Mouse (Mus musculus) layer of hippocampus, adult 9-11 months (tissue): ENCODE measurements around the gene Usf3.
A peak's percentile ranks its signal among the peaks of the same experiment; 100 is the strongest.

Source experiments
- DNase-seq: peaks from one replicate; pipeline ENCODE4 v3.0.0; 2022

Usf3 gene

DNA sequence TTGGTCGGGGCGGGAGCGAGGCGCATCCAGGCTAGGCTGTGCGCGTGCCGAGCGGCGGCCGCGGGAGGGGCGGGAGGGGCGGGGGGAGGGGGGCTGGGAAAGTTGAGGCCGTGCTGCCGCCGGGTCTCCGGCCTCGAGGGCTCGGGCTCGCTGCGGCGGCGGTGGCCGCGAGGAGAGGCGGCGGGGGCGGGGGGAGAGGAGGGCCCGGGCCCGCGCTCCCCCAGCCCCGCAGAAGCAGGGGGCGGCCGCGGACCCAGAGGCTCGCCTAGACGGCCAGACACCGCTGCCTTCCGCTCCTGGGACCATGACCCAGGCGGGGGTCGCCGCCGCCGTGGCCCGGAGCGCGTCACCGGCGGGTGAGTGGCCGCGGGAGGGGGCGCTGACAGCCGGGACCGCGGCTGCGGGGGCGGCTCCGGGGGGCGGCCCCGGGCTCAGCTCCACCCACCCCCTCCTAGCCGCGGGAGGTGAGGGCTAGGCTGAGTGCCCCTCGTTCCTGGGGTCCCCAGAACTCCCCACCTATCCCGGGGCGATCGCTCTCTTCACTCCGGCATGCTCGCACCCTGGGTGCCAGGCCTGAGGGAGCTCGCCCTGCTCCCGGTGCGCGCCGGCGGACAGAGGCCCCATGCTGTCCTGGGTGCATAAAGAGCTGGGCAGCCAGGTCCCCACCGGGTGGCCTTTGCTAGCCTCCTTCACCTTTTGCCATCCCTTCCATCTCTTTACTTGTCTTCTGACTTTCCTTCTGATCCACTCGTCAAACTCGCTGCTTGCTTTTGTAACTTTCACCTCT lies at the start of gene Usf3:
TSS of gene Usf3 (plus strand) at position 92 of the 787 bp plus-strand sequence.
- peak; percentile 47 for DNase-seq

DNA sequence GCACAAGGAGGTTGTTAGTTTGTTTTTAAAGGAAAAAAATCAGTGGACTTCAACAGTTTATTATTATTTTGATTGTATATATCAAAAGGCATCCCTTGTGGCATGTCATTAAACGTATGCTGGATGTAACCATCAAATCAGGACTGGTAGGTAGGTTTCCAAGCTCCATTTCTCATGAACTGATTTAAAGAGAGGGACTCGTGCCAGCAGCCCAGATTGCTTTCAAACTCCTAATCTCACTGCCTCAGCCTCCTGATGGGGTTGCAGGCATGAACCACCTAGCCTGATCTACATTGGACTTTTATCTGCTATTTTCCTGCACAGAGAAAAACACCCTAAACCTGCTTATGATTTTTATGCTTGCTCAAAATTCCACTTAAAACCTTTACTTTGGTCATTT lies 49.3 kb upstream of the Usf3 start:
- no peak for DNase-seq

DNA sequence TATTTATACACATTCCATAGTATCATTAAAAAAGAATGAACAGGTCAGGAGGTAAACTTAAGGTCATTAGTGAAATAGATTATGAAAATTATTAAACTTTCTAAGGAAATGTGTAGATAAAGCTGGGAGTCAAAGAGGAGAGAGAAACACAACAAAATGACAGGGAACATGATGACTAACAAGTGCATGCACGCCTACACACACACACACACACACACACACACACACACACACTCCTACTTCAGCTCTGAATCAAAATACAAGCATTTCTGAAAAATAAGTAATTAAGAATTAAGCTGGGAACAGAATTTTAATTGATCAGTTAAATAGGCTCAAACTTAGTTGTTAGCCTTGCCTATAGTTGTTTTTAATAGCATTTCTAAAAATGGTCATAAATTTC lies 48.3 kb upstream of the Usf3 start:
- DNase-seq: no peak

- no peak for DNase-seq
Observed at GRCm38 (mm10) chr16:44125436-44125835, 47.6 kb upstream of the Usf3 start.

DNA sequence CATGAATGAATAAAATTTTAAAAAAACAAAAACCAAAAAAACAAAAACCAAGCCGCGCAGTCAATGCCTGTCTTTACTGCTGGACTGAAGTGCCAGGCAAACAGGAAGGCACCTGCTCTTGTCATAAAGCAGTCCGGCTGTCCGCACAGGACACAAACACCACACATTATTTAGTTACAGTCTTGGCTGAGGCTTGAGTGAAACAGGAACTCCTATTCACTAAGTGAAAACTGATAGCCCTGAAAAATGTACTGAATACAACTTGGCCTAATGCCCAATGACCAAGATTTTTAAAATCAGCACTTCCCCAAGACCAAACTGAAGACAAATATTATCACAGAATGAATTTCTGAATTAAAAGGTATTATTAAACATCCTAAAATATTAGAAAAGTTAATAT lies 46.6 kb upstream of the Usf3 start:
- DNase-seq: no peak

GRCm38 (mm10) chr16:44132300-44132699 lies 40.7 kb upstream of the Usf3 start:
- DNase-seq: no peak

GRCm38 (mm10) chr16:44133187-44133586 lies 39.9 kb upstream of the Usf3 start:
- no peak for DNase-seq

DNA sequence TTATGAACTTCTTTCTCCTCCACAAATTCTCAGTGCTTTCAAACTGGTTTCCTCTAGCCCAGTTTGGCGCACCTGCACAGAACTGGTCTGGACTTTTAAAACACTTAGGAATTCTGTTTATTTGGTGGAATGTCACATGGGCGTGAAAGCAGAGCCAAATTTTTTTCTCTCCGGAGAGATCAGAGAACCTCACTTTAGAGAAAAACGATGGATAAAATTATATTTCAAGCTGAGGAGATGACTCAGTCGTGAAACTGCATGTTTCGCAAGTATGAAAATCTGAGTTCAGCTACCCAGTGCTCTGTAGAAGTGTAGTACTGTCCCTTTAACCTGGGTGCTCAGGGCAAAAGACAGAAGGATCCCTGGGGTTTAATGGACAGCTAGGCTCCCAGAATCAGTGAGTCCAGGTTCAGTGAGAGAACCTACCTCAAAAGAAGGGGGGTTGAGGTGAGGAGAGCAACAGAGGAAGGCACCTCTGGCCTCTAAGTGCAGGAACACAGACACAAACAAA lies 36.5 kb upstream of the Usf3 start:
- DNase-seq: no peak

DNA sequence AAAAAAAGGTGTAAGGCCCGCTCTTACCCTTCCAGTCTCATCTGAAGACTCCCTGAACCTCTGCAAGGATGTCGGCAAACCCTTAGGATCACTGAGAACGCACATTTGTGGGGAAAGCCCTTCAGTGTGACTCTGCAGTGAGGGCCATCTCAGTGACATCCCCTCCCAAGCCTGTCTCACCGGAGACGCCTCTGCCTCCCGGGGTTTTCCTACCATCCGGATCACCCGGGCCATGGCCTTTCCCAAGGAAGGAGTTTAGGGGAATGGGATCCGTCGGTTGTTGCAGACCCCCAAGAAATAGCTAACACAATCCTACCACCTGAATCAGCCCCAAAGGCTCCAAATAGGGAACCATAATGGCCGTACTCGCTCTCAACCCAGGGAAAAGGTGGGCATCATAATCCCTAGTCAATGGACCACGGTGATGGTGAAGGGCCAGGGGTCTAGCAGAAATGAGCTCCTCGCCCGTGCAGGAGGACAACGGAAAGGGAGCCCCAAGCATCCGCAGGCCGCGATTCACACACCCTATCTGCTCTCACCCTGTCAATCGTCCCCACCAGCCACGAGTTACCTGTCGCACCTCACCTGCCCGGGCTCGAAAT lies 34.6 kb upstream of the Usf3 start:
- no peak for DNase-seq

DNA sequence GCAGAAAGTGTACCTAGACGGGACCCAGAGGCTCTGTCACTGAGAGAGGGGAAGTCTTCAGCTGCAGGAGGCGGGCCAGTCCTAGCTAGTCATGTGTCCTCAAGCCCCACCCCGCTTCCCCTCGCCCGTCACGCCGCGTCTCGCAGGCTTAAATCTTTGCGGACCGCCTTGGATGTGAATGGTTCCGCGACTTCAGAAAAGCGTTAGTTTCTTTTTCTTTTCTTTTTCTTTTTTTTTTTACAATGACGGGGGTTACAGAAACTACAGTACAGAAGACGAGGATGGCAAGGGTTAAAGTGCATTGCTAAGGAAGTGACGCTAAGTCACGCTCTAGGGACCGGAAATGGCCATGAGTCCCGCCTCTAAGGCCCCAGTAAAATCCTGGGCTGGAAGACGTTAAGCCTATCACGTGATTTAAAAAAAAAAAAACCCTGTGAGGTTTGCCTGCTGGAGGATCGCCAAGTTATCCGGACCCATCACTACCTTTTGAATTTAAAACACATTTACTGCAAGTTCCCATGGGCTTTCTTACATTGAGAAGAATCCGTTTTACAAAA lies 34.0 kb upstream of the Usf3 start:
- peak; percentile 93 for DNase-seq

- peak; percentile 93 for DNase-seq
Observed at GRCm38 (mm10) chr16:44139536-44140185, 33.4 kb upstream of the Usf3 start, which contains the start of the genes Atp6v1a and Naa50. Atp6v1a (minus strand) TSS chr16:44139705. Naa50 (plus strand) TSS chr16:44139830.

DNA sequence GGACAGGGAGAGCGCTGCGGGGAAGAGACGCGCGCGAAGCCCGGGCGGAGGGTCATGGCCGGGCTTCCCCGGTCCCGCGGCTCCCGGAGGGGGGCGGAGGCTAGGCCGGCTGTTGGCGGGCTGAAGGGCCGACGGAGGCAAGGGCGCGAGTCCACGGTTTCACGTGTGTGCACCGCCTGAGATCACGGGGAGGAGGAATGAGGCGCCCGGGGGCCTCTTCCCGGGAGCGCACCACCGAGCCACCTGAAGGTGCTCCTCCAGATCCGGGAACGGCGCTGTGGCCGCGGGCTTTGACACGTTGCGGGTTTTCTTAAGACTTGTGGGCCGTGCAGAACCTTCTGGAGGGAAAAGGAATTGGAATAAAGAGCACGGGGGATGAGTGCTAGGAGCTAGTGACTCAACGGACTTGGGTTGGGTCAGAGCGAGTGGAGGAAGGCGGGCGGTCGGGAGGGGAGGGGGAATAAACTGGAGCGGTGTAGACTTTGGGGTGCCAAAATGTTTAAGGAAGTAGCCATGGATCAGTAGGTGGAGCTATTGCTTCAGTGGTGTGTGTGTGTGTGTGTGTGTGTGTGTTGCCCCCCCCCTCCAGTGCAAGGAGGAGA lies 32.8 kb upstream of the Usf3 start:
- DNase-seq: peak; percentile 78

DNA sequence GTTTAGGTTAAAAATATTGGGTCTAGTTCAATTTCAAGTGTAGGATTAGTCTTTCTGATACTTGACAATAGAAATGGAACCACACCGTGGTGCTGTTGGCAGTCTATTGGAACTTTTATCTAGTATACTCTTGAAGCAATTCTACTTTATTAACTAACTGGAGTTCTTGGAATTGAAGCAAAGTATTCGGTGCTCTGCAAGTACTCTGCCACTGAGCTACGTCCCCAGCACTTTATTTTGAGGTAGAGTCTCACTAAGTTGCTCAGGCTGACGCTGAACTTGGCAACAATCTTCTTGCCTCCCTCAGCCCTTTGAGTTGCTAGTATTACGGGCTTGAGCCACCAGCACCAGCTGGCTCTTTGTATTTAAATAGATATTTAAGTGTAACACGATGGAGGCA lies 31.6 kb upstream of the Usf3 start:
- peak; percentile 17 for DNase-seq

GRCm38 (mm10) chr16:44149002-44149767 lies 23.9 kb upstream of the Usf3 start:
- no peak for DNase-seq

DNA sequence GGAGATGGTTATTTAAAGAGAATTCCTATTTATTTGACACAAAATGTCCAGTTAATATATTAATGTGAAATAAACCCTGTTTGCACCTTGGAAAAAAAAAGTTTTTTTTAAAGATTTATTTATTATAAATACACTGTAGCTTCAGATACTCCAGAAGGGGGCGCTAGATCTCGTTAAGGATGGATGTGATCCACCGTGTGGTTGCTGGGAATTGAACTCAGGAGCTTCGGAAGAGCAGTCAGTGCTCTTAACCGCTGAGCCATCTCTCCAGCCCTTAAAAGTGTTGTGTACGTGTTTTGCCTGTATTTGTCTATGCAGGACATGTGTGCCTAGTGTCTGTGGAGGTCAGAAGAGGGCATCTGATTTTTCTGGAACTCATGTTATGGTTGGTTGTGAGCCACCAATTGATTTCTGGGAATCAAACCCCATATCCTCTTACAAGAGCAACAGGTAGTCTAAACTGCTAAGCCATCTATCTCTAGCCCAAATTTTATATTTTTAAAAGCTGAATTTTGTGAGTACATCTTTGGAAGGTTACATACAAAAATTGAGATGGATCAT lies 18.5 kb upstream of the Usf3 start:
- no peak for DNase-seq

DNA sequence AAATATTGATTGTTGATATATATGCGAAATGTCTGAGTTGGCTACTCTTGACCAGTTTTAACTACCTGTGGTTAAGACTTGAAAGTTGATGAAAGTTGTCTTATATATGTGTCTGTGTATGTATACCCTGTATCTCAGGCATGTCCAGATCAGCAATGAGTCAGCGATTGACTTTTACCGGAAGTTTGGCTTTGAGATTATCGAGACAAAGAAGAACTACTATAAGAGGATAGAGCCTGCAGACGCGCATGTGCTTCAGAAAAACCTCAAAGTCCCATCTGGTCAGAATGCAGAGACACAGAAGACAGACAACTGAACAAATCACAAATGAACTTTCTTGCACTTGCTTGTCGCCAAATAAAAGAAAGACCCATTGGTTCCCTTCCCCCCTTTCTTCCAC lies 13.7 kb upstream of the Usf3 start:
- DNase-seq: no peak

DNA sequence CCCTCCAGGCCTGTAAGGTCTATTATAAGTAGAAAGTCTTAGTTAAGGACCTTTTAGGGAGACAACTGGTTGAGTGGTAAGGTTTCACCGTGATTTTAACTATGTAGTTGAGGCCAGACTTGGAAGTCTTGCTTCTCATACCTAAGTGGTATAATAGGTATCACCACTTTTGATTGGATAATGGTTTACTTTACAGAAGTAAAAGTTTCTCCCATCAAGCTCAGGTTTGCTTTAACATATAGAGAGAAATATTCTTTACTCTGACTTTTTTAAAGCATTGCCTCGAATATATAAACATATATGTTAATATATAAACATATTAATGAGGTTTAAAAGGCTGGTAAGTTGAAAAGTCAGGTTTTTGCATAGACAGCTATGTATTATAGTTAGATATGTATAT lies 9.2 kb upstream of the Usf3 start:
- no peak for DNase-seq

- DNase-seq: no peak
Observed at GRCm38 (mm10) chr16:44165182-44165581, 7.9 kb upstream of the Usf3 start.

GRCm38 (mm10) chr16:44168990-44169389 lies 4.1 kb upstream of the Usf3 start:
- DNase-seq: no peak

DNA sequence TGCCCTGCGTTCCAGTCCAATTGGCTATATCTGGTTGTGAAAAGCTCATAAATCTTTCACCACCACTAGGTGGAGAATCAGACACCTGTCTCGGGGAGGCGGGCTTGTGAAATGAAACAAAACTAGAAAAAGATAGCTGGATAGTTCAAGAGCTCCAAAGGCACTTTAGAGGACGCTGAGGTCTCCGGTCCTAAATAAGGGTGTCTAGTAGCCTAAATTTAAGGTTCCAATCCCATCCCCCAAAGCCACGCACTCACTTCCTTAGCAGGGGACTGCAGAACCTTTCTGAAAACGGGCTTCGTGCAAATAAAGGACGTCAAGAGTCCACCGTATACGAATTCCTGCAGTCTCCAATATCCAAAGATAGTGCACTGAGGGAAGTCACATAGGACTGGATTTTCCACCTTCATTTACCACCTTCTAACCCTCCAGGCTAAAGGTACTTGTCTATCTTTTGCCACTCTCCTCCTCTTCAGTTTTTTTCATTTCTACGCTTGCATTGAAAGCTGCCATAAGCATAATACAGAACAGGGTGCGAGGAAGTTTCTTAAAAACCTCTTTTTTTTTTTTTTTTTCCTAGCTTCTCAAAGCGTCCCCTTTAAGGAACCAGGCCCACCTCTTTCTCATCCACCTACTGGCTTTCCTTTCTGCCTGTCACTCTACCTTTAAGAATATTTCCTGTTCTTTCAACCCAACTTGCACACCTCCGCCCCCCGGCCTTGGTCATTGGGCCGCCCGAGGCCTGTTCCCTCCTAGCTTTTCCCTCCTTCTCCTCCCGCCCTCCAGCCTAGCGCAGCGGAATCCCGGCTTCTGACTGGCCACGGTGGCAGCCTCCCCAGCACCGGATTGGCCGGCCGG lies 520 bp upstream of the Usf3 start:
- peak; percentile 99 for DNase-seq

- no peak for DNase-seq
Observed at GRCm38 (mm10) chr16:44173966-44174530, 1.0 kb downstream of the Usf3 start.
